Mouse (Mus musculus): ENCODE results near the gene Ptbp2. TPM values are rescaled to one million over a fixed set of nuclear protein-coding genes. Genes with fewer than 3 reads are reported as not detected.

Gene Ptbp2
- polyA plus RNA-seq, 1 experiment: 4.2 TPM

DNA sequence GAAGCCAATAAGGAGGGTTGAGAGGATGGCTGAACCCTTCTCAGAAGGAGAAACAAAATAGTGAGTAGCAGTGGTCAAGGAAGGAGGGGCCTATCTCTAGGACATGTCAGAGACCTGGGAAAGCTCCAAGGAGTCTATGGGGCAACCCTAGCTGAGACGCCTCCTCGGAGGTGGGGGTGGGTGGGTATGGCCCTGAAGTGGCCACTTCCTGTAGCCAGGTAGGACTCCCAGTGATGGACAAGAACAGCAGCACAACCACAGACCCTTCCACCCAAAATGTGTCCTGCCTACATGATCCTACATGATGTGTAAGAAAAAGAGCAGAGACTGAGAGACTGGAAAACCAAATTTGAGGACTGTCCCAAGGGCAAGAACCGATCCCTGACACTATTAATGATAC is 72.8 kb downstream of the Ptbp2 start:
- no peak for DNase-seq (ENCODE audit: low read depth in 1 of 2, low spot score in 2 of 2)
- no peak for TF ChIP-seq POLR2A (IDR thresholded peaks at IDR 0.05; ENCODE audit: low read depth, low read length)
- no peak for TF ChIP-seq CTCF (IDR thresholded peaks at IDR 0.05; ENCODE audit: extremely low read depth, insufficient read depth, insufficient read length, insufficient replicate concordance)
- 92% methylated on average over 3 of the region's 3 CpGs for WGBS
- Histone ChIP-seq H3K4me1 (ENCODE audit: control insufficient read depth, insufficient read depth, insufficient read length) (no peaks in the 10 kb centered on the region), H3K27ac (ENCODE audit: insufficient read depth, low read length) (no peak overlapping the region), H3K27me3 (ENCODE audit: control insufficient read depth, insufficient read depth, low read length) (no peaks in the 10 kb centered on the region), H3K4me3 (ENCODE audit: extremely low read depth, insufficient read depth, insufficient read length) (no peak overlapping the region), H3K36me3 (ENCODE audit: control insufficient read depth, insufficient read depth, low read length) (no peaks in the 10 kb centered on the region)

DNA sequence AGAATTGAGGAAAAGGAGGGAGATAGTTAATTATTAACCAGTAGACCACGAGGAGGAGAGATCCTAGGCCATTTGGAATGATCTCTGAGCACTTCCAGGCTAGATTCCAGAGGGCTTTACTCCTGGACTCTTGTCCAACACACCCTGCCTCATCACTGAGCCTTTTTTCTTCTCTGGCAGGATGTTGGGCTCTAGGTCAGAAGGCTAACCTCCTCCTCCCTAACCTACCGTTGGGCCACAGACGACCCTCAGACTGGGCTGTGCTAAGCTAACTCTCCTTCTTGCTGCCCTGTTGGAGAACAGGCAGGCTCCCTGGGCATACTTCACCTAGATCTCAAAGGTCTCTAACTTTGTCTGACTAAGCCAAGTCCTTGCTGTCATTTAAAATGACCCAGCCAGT is 82.8 kb downstream of the Ptbp2 start:
- no peak for DNase-seq (ENCODE audit: low read depth in 1 of 2, low spot score in 2 of 2)
- Histone ChIP-seq H3K4me3 (ENCODE audit: extremely low read depth, insufficient read depth, insufficient read length) (no peak overlapping the region), H3K36me3 (ENCODE audit: control insufficient read depth, insufficient read depth, low read length) (no peaks in the 10 kb centered on the region), H3K4me1 (ENCODE audit: control insufficient read depth, insufficient read depth, insufficient read length) (no peaks in the 10 kb centered on the region), H3K27ac (ENCODE audit: insufficient read depth, low read length) (no peak overlapping the region), H3K27me3 (ENCODE audit: control insufficient read depth, insufficient read depth, low read length) (no peaks in the 10 kb centered on the region)
- 65% methylated on average over 3 of the region's 3 CpGs for WGBS
- TF ChIP-seq CTCF (IDR thresholded peaks at IDR 0.05; ENCODE audit: extremely low read depth, insufficient read depth, insufficient read length, insufficient replicate concordance) (no peak), POLR2A (IDR thresholded peaks at IDR 0.05; ENCODE audit: low read depth, low read length) (no peak)

DNA sequence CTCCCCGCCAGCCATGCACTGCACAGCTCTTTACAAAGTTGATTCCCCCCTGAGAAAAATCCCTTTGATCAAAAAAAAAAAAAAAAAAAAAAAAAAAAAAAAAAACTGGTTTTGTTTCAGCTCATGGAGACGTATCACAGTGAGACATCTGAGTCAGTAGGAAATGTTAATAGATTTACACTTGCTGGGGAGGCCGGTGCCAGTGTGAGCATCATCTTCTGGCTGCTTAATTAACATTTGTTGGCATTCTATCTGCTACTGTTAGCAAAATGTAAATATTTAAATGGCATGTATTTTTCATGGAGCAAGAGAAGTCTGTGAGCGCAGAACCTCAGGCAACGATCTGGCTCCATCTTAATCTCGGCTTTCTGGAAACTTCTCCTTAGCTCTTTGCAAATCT is 99.5 kb downstream of the Ptbp2 start:
- H3K27ac ChIP-seq (ENCODE audit: insufficient read depth, low read length): no peak overlapping the region
- H3K4me3 ChIP-seq (ENCODE audit: extremely low read depth, insufficient read depth, insufficient read length): no peak overlapping the region
- no peaks in the 10 kb centered on the region for H3K27me3 ChIP-seq (ENCODE audit: control insufficient read depth, insufficient read depth, low read length)
- no peak for DNase-seq (ENCODE audit: low read depth in 1 of 2, low spot score in 2 of 2)
- TF ChIP-seq CTCF (IDR thresholded peaks at IDR 0.05; ENCODE audit: extremely low read depth, insufficient read depth, insufficient read length, insufficient replicate concordance): no peak
- TF ChIP-seq POLR2A (IDR thresholded peaks at IDR 0.05; ENCODE audit: low read depth, low read length): no peak
- no peaks in the 10 kb centered on the region for H3K4me1 ChIP-seq (ENCODE audit: control insufficient read depth, insufficient read depth, insufficient read length)
- 83% methylated on average over 6 of the region's 6 CpGs for WGBS
- H3K36me3 ChIP-seq (ENCODE audit: control insufficient read depth, insufficient read depth, low read length): no peaks in the 10 kb centered on the region
